Mouse (Mus musculus) forebrain, embryonic 11.5 days (tissue): ENCODE measurements around the gene Tomm20. TPM values are rescaled to one million over a fixed set of nuclear protein-coding genes. Genes with fewer than 3 reads are reported as not detected.
"Not testable (repeated sequence)": the region's sequence is repeated elsewhere in the genome, so short reads cannot be mapped to it uniquely, and the experiment has no call there.

Experiments used
- ATAC-seq: fragments of 200-750 bp; cut with Nextera tagmentation; replicated peaks from 2 replicates; pipeline ENCODE4 v1.8.0; 2017; ENCODE audit warnings: moderate TSS enrichment; ENCODE audit not compliant: low FRiP score
- DNase-seq: peaks from one replicate; pipeline ENCODE4 v3.0.0-alpha.2; 2017; ENCODE audit warnings: low spot score
- H3K27ac ChIP-seq: fragments of 300-500 bp; sonication (generic); 2 replicates; pipeline ENCODE4 v1.5.1; 2014; ENCODE audit warnings: low read depth, low read length
- H3K27me3 ChIP-seq: fragments of 300-500 bp; sonication (generic); 2 replicates; pipeline ENCODE4 v1.6.1; 2014; ENCODE audit warnings: mild to moderate bottlenecking, low read length, mixed read lengths; ENCODE audit not compliant: control insufficient read depth, insufficient read depth
- H3K36me3 ChIP-seq: fragments of 300-500 bp; sonication (generic); 2 replicates; pipeline ENCODE4 v1.6.1; 2014; ENCODE audit warnings: mild to moderate bottlenecking, low read length, moderate library complexity, mixed read lengths; ENCODE audit not compliant: control insufficient read depth, insufficient read depth
- H3K4me1 ChIP-seq: fragments of 300-500 bp; sonication (generic); replicated peaks from 2 replicates; pipeline ENCODE4 v1.6.1; 2014; ENCODE audit warnings: low read length, mixed read lengths; ENCODE audit not compliant: control insufficient read depth, insufficient read depth
- H3K4me2 ChIP-seq: fragments of 300-500 bp; sonication (generic); 2 replicates; pipeline ENCODE4 v1.6.1; 2014; ENCODE audit warnings: low read depth, mild to moderate bottlenecking, low read length, moderate library complexity, mixed read lengths; ENCODE audit not compliant: severe bottlenecking
- H3K4me3 ChIP-seq: fragments of 300-500 bp; sonication (generic); 2 replicates; pipeline ENCODE4 v1.5.1; 2014; ENCODE audit warnings: low read depth, low read length
- H3K9ac ChIP-seq: fragments of 300-500 bp; sonication (generic); 2 replicates; pipeline ENCODE4 v1.6.1; 2014; ENCODE audit warnings: low read length
- H3K9me3 ChIP-seq: fragments of 300-500 bp; sonication (generic); 2 replicates; pipeline ENCODE4 v1.6.1; 2016; ENCODE audit warnings: low read length, mixed read lengths; ENCODE audit not compliant: control insufficient read depth
- WGBS: fragments of 180-500 bp; shearing (Covaris S2); extraction: QIAGEN DNeasy Blood & Tissue Kit; methylation state at CpG from one replicate; pipeline ENCODE4 v1.1.7; 2014; 5-methylcytosine and 5-hydroxymethylcytosine counted together
- polyA plus RNA-seq: library from polyadenylated mRNA; unstranded; fragments of >200 nt; fragmentation: Nextera tagmentation; extraction: Ambion mirVana; gene quantifications from 2 replicates; pipeline ENCODE4 v1.2.1, GENCODE M21; 2014

Gene Tomm20
- polyA plus RNA-seq, 1 experiment from 2014 or later: 219 TPM

DNA sequence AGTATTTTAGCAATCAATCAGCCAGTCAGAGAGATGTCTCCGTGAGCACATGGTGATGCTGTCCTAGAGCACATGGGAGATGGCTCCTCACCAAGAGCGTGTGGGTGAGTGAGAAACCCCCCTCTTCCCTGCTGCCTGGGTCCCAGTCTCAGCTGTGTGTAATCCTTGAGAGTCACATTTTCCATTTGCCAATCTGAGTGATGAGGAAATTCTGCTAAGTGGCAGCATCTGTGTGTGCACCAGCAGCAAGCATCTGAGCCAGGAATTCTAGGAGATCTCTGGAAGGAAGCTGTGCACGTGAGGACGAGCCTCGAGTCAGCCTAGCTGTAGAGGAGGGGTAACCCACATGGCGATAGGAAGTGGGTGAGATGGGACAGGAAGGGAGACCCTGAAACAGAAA, 50.5 kb downstream of the Tomm20 start:
- Histone ChIP-seq H3K4me2 (no peak overlapping the region), H3K36me3 (no peaks in the 10 kb centered on the region), H3K27me3 (no peaks in the 10 kb centered on the region), H3K4me1 (no peaks in the 10 kb centered on the region), H3K4me3 (no peak overlapping the region), H3K27ac (no peak overlapping the region), H3K9me3 (no peaks in the 10 kb centered on the region), H3K9ac (no peak overlapping the region)
- no peak for DNase-seq
- ATAC-seq: no peak
- 77% methylated on average over 6 of the region's 6 CpGs for WGBS

DNA sequence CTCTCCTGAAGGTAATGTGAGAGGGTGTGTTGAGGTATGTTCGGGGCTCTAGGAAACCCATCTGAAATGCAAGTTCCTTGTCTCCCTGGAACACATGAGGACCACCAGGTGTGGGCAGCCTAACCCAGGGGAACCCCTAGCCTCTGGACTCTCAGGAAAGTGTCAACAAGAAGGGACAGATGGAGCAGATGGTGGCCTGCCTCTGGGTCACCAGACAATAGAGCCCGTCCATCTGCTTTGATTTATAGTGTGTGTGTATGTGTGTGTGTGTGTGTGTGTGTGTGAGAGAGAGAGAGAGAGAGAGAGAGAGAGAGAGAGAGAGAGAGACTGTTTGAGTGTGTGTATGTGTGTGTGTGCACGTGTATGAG, 58.0 kb downstream of the Tomm20 start:
- Histone ChIP-seq H3K9ac (no peak overlapping the region), H3K4me2 (no peak overlapping the region), H3K9me3 (no peaks in the 10 kb centered on the region), H3K27ac (no peak overlapping the region), H3K4me3 (no peak overlapping the region), H3K27me3 (no peaks in the 10 kb centered on the region), H3K36me3 (no peaks in the 10 kb centered on the region), H3K4me1 (no peaks in the 10 kb centered on the region)
- DNase-seq: no peak
- no peak for ATAC-seq
- WGBS: 78% methylated on average over 3 of the region's 3 CpGs

DNA sequence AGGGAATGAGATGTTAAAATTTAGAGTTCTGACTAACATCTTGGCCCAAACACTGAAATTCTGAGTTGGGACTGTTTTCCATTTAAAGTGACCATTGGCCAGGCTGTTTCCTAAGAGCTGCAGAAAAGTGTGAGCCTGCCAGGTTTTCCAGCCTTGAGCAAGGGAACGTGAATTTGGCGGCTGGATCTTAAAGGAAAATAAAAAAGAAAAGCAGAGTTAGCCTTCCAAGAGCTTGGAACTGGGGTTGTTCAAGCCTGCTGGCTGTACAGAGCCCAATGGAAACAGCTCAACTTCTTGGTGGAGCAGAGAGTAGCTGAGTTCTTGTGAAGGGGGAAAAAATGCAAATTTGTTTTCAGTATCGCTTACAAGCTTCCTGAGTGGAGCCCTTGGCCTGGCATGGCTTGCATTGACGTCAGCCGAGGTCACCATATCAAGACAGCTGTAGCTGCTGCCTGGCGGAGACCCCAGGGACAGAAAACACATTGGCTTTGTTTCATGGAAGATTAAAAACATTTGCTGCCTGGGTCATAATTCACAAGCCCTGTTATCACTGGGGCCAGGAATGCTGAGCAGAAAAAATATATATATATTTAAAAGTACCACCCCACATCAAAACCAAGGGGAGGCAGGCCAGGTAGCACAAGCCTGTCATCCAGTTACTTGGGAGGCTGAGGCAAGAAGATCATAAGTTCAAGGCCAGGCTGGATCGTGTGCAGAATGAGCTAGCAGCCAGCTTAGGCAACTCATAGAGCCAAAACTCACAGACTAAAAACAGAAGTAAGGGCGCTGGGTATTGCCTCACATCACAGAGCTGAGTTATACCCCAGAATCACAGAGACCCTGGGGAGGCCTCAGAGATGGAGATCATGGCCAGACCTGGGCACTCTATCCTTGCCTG, 58.7 kb downstream of the Tomm20 start:
- no peaks in the 10 kb centered on the region for H3K27me3 ChIP-seq
- no peak overlapping the region for H3K4me3 ChIP-seq
- H3K4me2 ChIP-seq: no peak overlapping the region
- H3K36me3 ChIP-seq: no peaks in the 10 kb centered on the region
- no peak for DNase-seq
- 74% methylated on average over 8 of the region's 8 CpGs for WGBS
- no peak overlapping the region for H3K27ac ChIP-seq
- ATAC-seq: no peak
- no peak overlapping the region for H3K9ac ChIP-seq
- no peaks in the 10 kb centered on the region for H3K9me3 ChIP-seq
- no peaks in the 10 kb centered on the region for H3K4me1 ChIP-seq

DNA sequence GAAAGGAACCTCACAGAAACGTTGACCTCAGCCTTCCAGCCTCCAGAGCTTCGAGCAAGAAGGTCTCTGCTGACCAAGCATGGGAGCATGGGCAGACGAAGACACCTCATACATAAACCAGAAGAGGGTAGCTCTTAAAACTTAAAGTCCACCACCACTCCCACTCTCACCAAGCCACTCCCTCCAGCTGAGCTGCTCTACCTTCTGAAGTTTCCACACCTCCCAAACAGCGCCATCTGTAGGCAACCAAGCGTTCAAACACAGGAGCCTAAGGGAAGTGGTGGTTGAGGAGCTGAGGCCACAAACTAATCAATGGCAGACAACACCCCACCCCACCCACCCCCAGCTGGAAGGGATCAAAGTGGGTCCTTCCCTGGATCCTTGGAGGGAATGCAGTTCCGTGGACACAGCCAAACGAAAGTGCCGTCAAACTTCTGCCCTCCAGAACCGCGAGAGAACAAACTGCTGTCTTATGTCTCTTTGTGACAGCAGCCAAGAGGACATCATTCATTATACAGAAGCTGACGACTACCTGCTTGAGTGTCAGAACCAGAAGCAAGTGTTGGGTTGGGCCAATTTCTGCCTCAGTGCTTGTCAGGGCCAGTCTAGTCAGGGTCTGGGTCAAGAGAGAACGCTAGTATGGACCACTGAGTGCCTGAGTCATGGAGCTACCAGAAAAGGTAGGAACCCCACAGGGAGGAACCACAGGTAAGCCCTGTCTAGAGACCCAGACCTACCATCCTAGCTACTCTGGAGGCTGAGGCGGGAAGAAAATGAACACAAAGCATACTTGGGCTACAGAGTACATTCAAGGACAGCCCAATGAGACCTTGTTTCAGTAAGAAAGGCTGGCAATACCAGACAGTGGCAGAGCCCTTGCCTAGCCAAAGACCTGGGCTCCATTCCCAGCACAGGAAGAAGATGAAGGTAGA, 59.8 kb downstream of the Tomm20 start:
- no peak overlapping the region for H3K4me2 ChIP-seq
- ATAC-seq: no peak
- no peak overlapping the region for H3K4me3 ChIP-seq
- DNase-seq: peak; percentile 62
- no peak overlapping the region for H3K9ac ChIP-seq
- no peaks in the 10 kb centered on the region for H3K9me3 ChIP-seq
- H3K36me3 ChIP-seq: no peaks in the 10 kb centered on the region
- no peaks in the 10 kb centered on the region for H3K4me1 ChIP-seq
- H3K27me3 ChIP-seq: no peaks in the 10 kb centered on the region
- 77% methylated on average over 13 of the region's 13 CpGs for WGBS
- H3K27ac ChIP-seq: no peak overlapping the region

DNA sequence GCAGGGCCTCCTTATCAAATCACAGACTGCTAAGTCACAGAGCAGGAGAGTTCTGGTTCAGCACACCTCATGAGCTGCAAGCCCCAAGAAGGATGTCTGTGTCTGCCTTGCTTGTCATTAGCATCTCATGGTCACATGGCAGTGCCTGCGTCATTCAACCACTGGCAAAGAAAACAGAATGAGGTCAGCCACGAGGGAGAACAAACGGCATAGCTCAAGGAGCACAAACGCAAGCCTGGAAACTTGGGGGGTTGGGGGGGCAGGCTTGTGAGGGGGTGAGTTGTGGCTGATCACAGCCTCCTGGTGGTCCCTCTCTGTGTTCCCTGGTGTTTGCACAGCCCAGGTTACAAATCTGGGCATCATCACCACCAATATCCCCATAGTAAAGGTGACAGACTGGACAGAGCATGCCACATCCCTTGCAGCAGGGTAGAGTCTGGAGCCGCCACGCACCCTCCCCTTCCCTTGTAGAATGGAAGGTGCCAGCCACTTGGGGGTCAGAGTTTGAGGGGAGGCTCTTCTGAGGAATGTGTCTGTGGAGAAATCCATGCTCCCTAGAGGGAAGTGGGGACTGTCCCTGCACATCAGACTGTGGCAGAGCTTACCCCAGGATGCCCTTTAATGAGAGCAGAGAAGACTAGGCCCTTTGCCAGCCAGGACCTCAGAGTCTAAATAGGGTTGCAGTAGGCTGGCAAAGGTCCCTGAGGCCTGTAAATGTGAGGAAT, 61.3 kb downstream of the Tomm20 start:
- Histone ChIP-seq H3K9ac (no peak overlapping the region), H3K27me3 (no peaks in the 10 kb centered on the region), H3K27ac (no peak overlapping the region), H3K9me3 (no peaks in the 10 kb centered on the region), H3K4me1 (no peaks in the 10 kb centered on the region), H3K4me3 (no peak overlapping the region), H3K4me2 (no peak overlapping the region), H3K36me3 (no peaks in the 10 kb centered on the region)
- peak; percentile 33; the same call in 1 of the 2 replicates for ATAC-seq
- DNase-seq: no peak
- WGBS: 57% methylated on average over 6 of the region's 6 CpGs

DNA sequence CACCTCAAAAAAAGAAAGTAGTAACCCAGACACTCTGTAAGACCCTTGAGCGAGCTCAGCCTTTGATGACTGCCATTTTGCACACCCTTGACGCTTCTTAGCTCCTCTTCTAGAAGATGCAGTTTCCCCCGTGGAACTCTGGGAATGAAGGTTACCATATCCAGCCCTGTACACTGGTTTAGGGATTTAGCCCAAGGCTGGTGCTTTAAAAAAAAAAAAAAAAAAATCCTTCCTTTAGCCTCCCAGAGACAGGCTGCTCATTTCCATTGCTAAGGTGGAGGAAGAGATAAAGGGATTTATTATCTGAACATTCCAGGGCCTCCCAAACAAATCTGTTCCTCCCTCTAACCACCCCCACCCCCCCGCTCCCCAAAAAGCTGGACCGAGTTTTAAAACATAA, 61.9 kb downstream of the Tomm20 start:
- no peak overlapping the region for H3K4me2 ChIP-seq

DNA sequence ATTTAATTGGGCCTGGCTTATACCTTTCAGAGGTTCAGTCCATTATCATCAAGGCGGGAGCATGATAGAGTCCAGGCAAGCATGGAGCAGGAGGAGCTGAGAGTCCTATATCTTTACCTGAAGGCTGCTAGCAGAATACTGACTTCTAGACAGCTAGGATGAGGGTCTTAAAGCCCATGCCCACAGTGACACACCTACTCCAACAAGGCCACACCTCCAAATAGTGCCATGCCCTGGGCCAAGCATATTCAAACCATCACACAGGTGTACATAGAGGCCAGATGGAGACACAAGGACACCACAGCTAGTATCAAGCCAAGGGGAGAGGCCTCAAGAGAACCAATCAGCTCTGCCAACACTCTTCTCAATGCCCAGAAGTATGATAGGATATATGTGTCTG, 63.1 kb downstream of the Tomm20 start:
- not testable (repeated sequence) for ATAC-seq, H3K4me3 ChIP-seq, H3K4me2 ChIP-seq, H3K9ac ChIP-seq, H3K9me3 ChIP-seq, H3K27me3 ChIP-seq, H3K4me1 ChIP-seq, H3K27ac ChIP-seq, H3K36me3 ChIP-seq, DNase-seq
- WGBS: 75% methylated on average over 1 of the region's 1 CpGs

More for the DNA sequence above, 61.9 kb downstream of the Tomm20 start:
- DNase-seq (no peak), ATAC-seq (no peak)
- H3K36me3 ChIP-seq: no peaks in the 10 kb centered on the region
- no peaks in the 10 kb centered on the region for H3K9me3 ChIP-seq
- H3K27me3 ChIP-seq: no peaks in the 10 kb centered on the region
- H3K27ac ChIP-seq: no peak overlapping the region
- WGBS: 82% methylated on average over 5 of the region's 5 CpGs
- no peak overlapping the region for H3K4me3 ChIP-seq
- no peaks in the 10 kb centered on the region for H3K4me1 ChIP-seq
- H3K9ac ChIP-seq: no peak overlapping the region

DNA sequence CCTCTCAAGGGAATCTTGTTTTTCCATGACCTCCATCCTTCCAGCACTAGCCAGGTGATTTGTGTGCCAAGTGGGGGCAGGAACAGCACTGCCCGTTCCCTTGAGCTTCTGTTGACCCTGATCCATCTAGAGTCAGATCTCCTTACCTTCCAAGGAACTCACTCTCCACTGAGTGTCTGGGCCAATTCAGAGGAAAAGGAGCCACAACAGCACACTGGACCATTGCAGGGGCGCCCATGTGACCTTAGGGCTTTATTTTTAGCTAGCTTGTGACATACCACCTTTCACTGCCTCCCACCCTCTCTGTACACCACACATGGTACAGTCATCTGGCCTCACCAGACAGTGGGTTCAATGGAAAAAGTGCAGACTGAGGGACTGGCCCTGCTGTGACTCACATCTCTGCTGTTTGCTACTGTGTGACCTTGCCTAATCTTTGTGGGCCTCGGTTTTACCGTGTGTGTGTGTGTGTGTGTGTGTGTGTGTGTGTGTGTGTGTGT, 64.0 kb downstream of the Tomm20 start:
- no peak overlapping the region for H3K4me2 ChIP-seq
- no peaks in the 10 kb centered on the region for H3K4me1 ChIP-seq
- H3K4me3 ChIP-seq: no peak overlapping the region
- 89% methylated on average over 4 of the region's 4 CpGs for WGBS
- ATAC-seq (no peak), DNase-seq (no peak)
- H3K36me3 ChIP-seq: no peaks in the 10 kb centered on the region
- no peaks in the 10 kb centered on the region for H3K9me3 ChIP-seq
- no peaks in the 10 kb centered on the region for H3K27me3 ChIP-seq
- no peak overlapping the region for H3K27ac ChIP-seq
- no peak overlapping the region for H3K9ac ChIP-seq
